Mouse (Mus musculus) C2C12 (cell line): ENCODE measurements around the gene Ier2.

Experiments used
- CEBPB ChIP-seq: IDR thresholded peaks from one replicate; pipeline ENCODE4 v1.6.1; 2011; ENCODE audit warnings: low read depth, mild to moderate bottlenecking, control low read depth, moderate library complexity
- CTCF ChIP-seq: IDR thresholded peaks from one replicate; pipeline ENCODE4 v1.5.1; 2011; ENCODE audit not compliant: control insufficient read depth, insufficient read depth, insufficient read length
- MAX ChIP-seq: IDR thresholded peaks from one replicate; pipeline ENCODE4 v1.6.1; 2011; ENCODE audit warnings: mild to moderate bottlenecking, control low read depth
- USF1 ChIP-seq: IDR thresholded peaks from one replicate; pipeline ENCODE4 v1.6.1; 2011; ENCODE audit warnings: low read depth, mild to moderate bottlenecking, control low read depth, moderate library complexity

DNA sequence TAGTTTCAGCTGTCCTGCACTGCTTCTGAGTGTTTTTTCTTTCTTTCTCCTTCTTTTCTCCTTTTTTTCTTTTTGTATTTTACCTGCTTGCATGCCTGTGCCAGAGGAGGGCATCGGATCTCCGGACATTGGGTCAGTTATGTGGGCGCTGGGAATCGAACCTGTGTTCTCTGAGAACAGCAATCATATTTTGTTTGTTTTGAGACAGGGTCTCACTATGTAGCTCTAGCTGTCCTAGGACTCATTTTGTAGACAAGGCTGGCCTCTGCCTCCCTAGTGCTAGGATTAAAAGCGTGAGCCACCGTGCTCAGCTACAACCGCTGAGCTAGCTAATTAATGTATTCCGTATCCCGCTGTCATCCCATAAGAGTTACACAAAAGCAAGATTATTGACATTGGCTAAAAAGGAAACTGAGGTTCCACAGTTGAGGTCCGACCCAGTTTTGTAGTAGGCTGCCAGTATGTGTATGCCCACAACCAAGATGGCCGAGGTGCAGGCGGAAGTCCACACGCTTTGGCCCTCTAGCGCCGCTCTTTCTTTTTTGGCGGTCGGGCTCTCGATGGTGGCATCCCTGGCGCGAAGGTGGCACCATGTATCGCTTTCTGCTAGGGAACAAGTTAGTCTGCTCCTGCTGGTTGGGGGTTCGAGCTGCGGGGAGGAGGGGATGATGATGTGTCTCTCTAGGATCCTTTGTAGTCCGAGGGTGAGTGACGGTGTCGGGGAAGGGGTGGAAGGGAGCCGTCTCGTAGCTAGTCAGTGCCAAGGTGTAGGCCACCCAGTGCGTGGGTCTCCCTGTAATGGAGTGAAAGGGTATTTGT is 2.1 kb upstream of the Ier2 start:
- no peak for TF ChIP-seq CTCF
- TF ChIP-seq CEBPB: no peak
- peak; percentile 41 for TF ChIP-seq MAX
- no peak for TF ChIP-seq USF1
